Mouse (Mus musculus) intestine, embryonic 15.5 days (tissue): ENCODE results near the gene Chrne. TPM values are rescaled to one million over a fixed set of nuclear protein-coding genes. Genes with fewer than 3 reads are reported as not detected.

Experiments used
- ATAC-seq: fragments of 200-750 bp; cut with Nextera tagmentation; 2 replicates; pipeline ENCODE4 v1.8.0; 2017; ENCODE audit warnings: moderate TSS enrichment, moderate library complexity
- H3K27ac ChIP-seq: fragments of 300-500 bp; sonication (generic); 2 replicates; pipeline ENCODE4 v1.5.1; 2015; ENCODE audit warnings: mild to moderate bottlenecking, inconsistent platforms
- H3K27me3 ChIP-seq: fragments of 300-500 bp; sonication (generic); replicated peaks from 2 replicates; pipeline ENCODE4 v1.6.1; 2015; ENCODE audit warnings: inconsistent platforms
- H3K36me3 ChIP-seq: fragments of 300-500 bp; sonication (generic); 2 replicates; pipeline ENCODE4 v1.6.1; 2015; ENCODE audit warnings: inconsistent platforms
- H3K4me1 ChIP-seq: fragments of 300-500 bp; sonication (generic); replicated peaks from 2 replicates; pipeline ENCODE4 v1.6.1; 2015; ENCODE audit warnings: inconsistent platforms
- H3K4me2 ChIP-seq: fragments of 300-500 bp; sonication (generic); replicated peaks from 2 replicates; pipeline ENCODE4 v1.6.1; 2015; ENCODE audit warnings: mild to moderate bottlenecking, inconsistent platforms
- H3K4me3 ChIP-seq: fragments of 300-500 bp; sonication (generic); replicated peaks from 2 replicates; pipeline ENCODE4 v1.5.1; 2015; ENCODE audit warnings: inconsistent platforms
- H3K9ac ChIP-seq: fragments of 300-500 bp; sonication (generic); 2 replicates; pipeline ENCODE4 v1.6.1; 2015; ENCODE audit warnings: inconsistent platforms
- H3K9me3 ChIP-seq: fragments of 300-500 bp; sonication (generic); 2 replicates; pipeline ENCODE4 v1.6.1; 2016; ENCODE audit warnings: inconsistent platforms
- WGBS: fragments of 180-500 bp; shearing (Covaris S2); methylation state at CpG from one replicate; pipeline ENCODE4 v1.1.7; 2015; 5-methylcytosine and 5-hydroxymethylcytosine counted together
- polyA plus RNA-seq: library from polyadenylated mRNA; unstranded; fragments of >200 nt; fragmentation: Nextera tagmentation; extraction: Ambion mirVana; gene quantifications from 2 replicates; pipeline ENCODE4 v1.2.1, GENCODE M21; 2015

Gene Chrne
- not detected in 2 replicates for polyA plus RNA-seq

DNA sequence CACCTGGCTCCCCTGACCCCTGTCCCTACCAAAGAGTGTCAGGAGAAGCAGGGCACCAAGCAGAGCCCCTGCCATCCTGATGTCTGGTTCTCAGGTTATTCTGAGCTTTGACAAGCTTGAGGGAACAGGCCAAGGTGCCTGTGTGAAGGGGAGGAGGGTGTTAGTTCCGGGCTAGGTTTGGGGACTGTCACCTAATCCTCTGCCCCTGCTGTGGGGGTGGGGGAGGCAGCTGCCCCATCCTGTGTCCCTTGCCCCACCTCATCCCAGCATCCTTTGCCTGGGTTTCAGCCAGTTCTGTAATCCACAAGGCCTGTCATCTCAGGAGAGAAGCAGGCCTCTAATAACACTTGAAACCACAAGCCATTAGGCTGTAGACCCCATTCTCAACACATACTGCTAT, at the start of gene Chrne:
Gene Chrne (minus strand): TSS at position 116 of the 400 bp plus-strand sequence.
- no peak for ATAC-seq
- no peaks in the 10 kb centered on the region for H3K9me3 ChIP-seq
- no peak within 1 kb of the TSS for H3K27ac ChIP-seq
- no peak within 1 kb of the TSS for H3K4me2 ChIP-seq
- H3K4me1 ChIP-seq: peaks cover 25% of the 10 kb centered on the region
- H3K9ac ChIP-seq: no peak within 1 kb of the TSS
- no peaks in the 10 kb centered on the region for H3K27me3 ChIP-seq
- 48% methylated on average over 1 of the region's 1 CpGs for WGBS
- H3K4me3 ChIP-seq: no peak within 1 kb of the TSS
- no peaks in the 10 kb centered on the region for H3K36me3 ChIP-seq

DNA sequence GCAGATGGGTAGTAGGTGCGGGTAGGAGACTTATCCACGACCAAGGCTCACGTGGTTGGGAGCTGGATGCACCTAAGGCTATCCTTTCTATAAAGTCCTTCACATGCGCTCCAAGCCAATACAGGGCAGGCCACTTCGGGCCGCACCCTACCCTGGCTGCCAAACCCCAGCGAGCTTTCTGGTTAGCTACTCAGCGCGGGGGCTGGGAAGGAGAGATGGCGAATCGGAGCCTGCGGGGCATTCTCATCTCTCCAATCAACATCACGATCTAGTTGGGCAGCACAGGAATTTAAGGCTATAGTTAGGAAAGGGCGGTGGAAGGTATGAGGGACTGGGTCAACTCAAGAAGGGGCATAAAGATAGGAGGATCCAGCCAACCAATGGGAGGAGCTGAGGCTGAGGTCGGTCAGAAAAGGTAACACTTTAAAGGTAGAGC, 49.3 kb upstream of the Chrne start:
- WGBS: under 1% methylated on average over 15 of the region's 15 CpGs

DNA sequence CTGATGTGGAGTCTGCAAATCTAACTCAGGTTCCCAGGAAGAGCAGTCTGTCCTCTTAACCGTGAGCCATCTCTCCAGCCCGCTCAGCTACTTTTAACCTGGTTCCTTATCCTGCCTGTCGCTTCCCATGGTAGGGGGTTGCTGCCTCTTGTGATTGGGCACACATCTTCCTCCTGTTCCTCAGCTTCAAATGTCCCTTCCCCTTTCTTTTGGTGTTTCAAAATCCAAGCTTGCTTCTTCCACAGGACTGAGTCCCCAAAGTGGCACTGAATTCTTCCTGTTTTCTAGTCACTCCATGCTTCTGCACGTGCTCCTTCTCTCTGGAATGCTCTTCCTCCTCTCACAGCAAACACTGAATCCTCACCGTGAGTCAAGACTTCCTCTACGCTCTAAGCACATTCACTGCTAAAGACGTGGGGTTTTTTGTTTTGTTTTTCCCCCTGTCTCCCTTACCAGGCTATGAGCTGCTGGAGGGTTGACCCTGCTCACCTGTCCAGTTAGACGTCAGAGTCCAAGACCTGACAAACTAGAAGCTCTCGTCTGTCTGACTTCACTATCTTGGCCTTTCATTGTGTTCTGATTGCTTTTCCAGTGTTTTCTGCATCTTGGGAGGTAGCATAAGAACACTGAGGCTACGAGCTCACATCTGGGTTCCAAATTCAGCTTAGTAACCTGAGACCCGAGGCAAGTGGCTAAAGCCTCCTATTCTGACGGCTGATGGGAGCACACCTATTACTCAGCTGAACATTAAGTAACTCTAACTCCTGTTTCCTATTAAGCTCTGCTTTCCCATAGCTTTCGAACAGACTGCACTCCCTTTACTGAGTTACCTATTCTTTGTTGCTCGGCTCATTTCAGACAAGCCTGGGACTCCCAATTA, 48.5 kb upstream of the Chrne start:
- H3K9me3 ChIP-seq: no peaks in the 10 kb centered on the region
- WGBS: 64% methylated on average over 14 of the region's 14 CpGs
- peaks cover 23% of the 10 kb centered on the region for H3K36me3 ChIP-seq
- peak overlapping the region; percentile 65 for H3K4me3 ChIP-seq
- H3K9ac ChIP-seq: peak overlapping the region; percentile 49
- peaks cover 17% of the 10 kb centered on the region for H3K4me1 ChIP-seq
- peak overlapping the region; percentile 80 for H3K4me2 ChIP-seq
- no peaks in the 10 kb centered on the region for H3K27me3 ChIP-seq
- H3K27ac ChIP-seq: peak overlapping the region; percentile 93; the same call in 1 of the 2 replicates
- no peak for ATAC-seq

More for the DNA sequence above, 49.3 kb upstream of the Chrne start:
- Histone ChIP-seq H3K36me3 (peaks cover 16% of the 10 kb centered on the region), H3K9ac (peak overlapping the region; percentile 49), H3K9me3 (no peaks in the 10 kb centered on the region), H3K27ac (peak overlapping the region; percentile 93), H3K4me3 (peak overlapping the region; percentile 65), H3K4me2 (peak overlapping the region; percentile 80), H3K27me3 (no peaks in the 10 kb centered on the region), H3K4me1 (peaks cover 17% of the 10 kb centered on the region)
- peak; percentile 73 for ATAC-seq

GRCm38 (mm10) chr11:70666687-70667086, 47.7 kb upstream of the Chrne start:
- Histone ChIP-seq H3K27me3 (no peaks in the 10 kb centered on the region), H3K9ac (no peak overlapping the region), H3K36me3 (peaks cover 25% of the 10 kb centered on the region), H3K4me3 (no peak overlapping the region), H3K9me3 (no peaks in the 10 kb centered on the region), H3K27ac (no peak overlapping the region), H3K4me2 (no peak overlapping the region), H3K4me1 (peaks cover 17% of the 10 kb centered on the region)
- WGBS: 94% methylated on average over 8 of the region's 8 CpGs
- no peak for ATAC-seq

DNA sequence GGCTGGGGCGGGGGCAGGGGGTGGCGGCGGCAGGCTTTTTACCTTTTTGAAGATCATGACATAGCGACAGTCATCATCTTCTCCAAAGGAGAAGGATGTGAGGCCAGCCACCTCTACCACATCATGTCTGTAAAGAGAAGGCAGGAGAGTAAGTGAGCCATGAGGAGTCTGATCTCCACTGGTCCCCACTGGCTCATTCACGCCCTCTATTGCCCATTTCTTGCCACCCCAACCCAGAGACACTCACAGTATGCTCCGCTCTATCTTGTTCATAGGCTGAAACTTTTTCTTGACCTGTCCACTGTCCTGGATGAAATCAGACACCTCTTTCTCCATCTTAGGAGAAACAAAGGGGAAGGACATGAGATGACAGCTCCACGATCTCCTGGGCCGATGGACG, 45.7 kb upstream of the Chrne start:
- H3K4me3 ChIP-seq: no peak overlapping the region
- no peaks in the 10 kb centered on the region for H3K9me3 ChIP-seq
- H3K4me2 ChIP-seq: no peak overlapping the region
- H3K27ac ChIP-seq: no peak overlapping the region
- peaks cover 31% of the 10 kb centered on the region for H3K36me3 ChIP-seq
- no peak overlapping the region for H3K9ac ChIP-seq
- WGBS: 94% methylated on average over 9 of the region's 9 CpGs
- no peaks in the 10 kb centered on the region for H3K27me3 ChIP-seq
- peaks cover 10% of the 10 kb centered on the region for H3K4me1 ChIP-seq
- no peak for ATAC-seq

GRCm38 (mm10) chr11:70663957-70664356, 44.9 kb upstream of the Chrne start:
- H3K4me2 ChIP-seq: no peak overlapping the region
- H3K36me3 ChIP-seq: peaks cover 31% of the 10 kb centered on the region
- H3K4me3 ChIP-seq: no peak overlapping the region
- H3K27ac ChIP-seq: no peak overlapping the region
- H3K9ac ChIP-seq: no peak overlapping the region
- no peaks in the 10 kb centered on the region for H3K9me3 ChIP-seq
- 85% methylated on average over 6 of the region's 6 CpGs for WGBS
- H3K4me1 ChIP-seq: peaks cover 10% of the 10 kb centered on the region
- no peaks in the 10 kb centered on the region for H3K27me3 ChIP-seq
- no peak for ATAC-seq

DNA sequence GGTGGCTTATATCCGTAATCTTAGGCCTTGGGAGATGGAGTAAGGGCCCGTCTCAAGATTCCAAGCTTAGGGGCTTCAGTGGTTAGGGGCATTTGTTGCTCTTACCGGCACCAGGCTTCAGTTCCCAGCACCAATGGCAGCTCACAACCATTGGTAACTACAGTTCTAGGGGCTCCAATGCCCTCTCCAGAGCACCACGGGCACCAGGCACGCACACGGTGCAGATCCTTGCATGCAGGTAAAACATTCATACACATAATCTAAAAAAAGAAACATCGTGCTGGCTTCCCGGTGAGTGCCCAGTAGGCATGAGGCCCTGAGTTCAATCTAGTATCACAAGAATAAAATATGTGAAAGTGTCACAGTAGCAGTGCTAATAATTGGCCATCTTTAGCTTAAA, 44.1 kb upstream of the Chrne start:
- ATAC-seq: no peak
- WGBS: 92% methylated on average over 8 of the region's 8 CpGs

DNA sequence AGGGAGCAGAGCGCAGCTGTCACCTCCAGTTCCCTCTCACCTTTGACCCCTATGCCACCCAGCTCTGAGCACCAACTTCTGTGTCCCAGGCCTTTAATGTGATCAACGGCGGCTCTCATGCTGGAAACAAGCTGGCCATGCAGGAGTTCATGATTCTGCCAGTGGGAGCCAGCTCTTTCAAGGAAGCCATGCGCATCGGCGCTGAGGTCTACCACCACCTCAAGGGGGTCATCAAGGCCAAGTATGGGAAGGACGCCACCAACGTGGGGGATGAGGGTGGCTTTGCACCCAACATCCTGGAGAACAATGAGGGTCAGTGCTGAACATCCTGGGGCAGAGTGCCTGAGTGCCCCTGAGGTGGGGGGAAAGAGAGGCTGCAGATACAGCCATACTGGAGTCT, 41.6 kb upstream of the Chrne start:
- peaks cover 26% of the 10 kb centered on the region for H3K36me3 ChIP-seq
- H3K27ac ChIP-seq: no peak overlapping the region
- no peaks in the 10 kb centered on the region for H3K27me3 ChIP-seq
- 85% methylated on average over 8 of the region's 8 CpGs for WGBS
- no peak overlapping the region for H3K4me3 ChIP-seq
- H3K4me2 ChIP-seq: no peak overlapping the region
- H3K9ac ChIP-seq: no peak overlapping the region
- no peaks in the 10 kb centered on the region for H3K9me3 ChIP-seq
- ATAC-seq: no peak
- H3K4me1 ChIP-seq: peaks cover 29% of the 10 kb centered on the region

More for the DNA sequence above, 44.1 kb upstream of the Chrne start:
- H3K36me3 ChIP-seq: peaks cover 31% of the 10 kb centered on the region
- no peaks in the 10 kb centered on the region for H3K27me3 ChIP-seq
- H3K4me2 ChIP-seq: no peak overlapping the region
- peaks cover 16% of the 10 kb centered on the region for H3K4me1 ChIP-seq
- no peak overlapping the region for H3K27ac ChIP-seq
- H3K9ac ChIP-seq: no peak overlapping the region
- no peaks in the 10 kb centered on the region for H3K9me3 ChIP-seq
- H3K4me3 ChIP-seq: no peak overlapping the region

DNA sequence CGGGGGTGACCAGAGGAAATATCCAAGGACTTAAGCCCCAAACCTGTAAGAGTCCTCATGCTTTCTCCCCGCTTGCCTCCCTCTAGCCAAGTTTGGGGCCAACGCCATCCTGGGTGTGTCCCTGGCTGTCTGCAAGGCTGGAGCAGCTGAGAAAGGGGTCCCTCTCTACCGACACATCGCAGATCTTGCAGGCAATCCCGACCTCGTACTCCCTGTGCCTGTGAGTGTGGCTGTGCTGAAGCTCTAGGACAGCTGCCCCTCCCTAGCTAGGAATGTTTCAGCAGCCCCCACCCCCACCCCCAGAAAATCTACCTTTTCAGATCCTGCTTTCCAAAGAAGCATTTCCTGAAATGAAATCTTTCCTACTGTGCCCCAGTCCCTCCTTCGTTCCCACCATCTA, 39.9 kb upstream of the Chrne start:
- Histone ChIP-seq H3K4me1 (peaks cover 31% of the 10 kb centered on the region), H3K36me3 (peaks cover 17% of the 10 kb centered on the region), H3K9me3 (no peaks in the 10 kb centered on the region), H3K27ac (0 out of 2 replicates have a peak overlapping the region, but pooled peaks have one; percentile 15), H3K27me3 (no peaks in the 10 kb centered on the region), H3K4me2 (no peak overlapping the region), H3K9ac (no peak overlapping the region), H3K4me3 (no peak overlapping the region)
- WGBS: 61% methylated on average over 8 of the region's 8 CpGs
- ATAC-seq: no peak

DNA sequence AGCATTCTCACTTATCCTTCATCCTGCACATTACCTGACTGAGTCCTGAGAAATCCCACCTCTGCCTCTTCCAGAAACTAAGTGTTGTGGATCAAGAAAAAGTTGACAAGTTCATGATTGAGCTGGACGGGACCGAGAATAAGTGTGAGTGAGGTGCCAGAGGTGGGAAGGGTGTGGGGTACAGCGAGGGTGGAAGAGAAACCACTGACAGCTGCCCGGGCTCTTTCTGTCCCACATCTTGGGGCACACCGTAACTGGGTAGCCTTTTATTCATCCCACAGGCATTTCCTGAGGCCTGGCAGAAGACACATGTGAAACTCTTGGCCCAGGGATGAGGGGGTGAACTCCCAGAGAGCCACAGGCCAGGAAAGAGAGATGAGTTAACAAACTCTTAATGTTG, 39.5 kb upstream of the Chrne start:
- Histone ChIP-seq H3K4me2 (no peak overlapping the region), H3K9ac (no peak overlapping the region), H3K27ac (no peak overlapping the region), H3K4me3 (no peak overlapping the region), H3K9me3 (no peaks in the 10 kb centered on the region), H3K4me1 (peaks cover 31% of the 10 kb centered on the region), H3K27me3 (no peaks in the 10 kb centered on the region), H3K36me3 (peaks cover 16% of the 10 kb centered on the region)
- no peak for ATAC-seq
- 82% methylated on average over 5 of the region's 5 CpGs for WGBS

DNA sequence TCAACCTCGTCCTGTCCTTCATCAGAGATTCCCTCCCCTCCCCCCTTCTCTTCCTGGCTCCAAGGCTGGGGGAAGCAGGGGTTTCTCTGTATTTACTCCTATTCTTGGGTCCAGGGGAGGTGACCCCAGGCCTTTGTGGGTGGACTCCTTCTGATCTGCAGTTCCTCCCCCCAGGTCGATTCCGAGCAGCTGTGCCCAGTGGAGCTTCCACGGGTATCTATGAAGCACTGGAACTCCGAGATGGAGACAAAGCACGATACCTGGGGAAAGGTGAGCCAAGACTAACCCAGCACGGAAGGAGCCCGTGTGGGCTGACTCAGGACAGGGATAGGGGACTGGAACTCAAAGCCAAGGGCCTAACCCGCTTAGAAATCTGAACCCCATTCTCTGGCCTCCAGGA, 39.0 kb upstream of the Chrne start:
- Histone ChIP-seq H3K27ac (no peak overlapping the region), H3K4me1 (peaks cover 31% of the 10 kb centered on the region), H3K9ac (peak overlapping the region; percentile 18; the same call in 1 of the 2 replicates), H3K36me3 (peaks cover 13% of the 10 kb centered on the region), H3K9me3 (no peaks in the 10 kb centered on the region), H3K27me3 (no peaks in the 10 kb centered on the region), H3K4me2 (0 out of 2 replicates have a peak overlapping the region, but pooled peaks have one; percentile 10), H3K4me3 (no peak overlapping the region)
- WGBS: 60% methylated on average over 9 of the region's 9 CpGs
- ATAC-seq: no peak

GRCm38 (mm10) chr11:70657573-70657972, 38.6 kb upstream of the Chrne start:
- H3K27me3 ChIP-seq: no peaks in the 10 kb centered on the region
- H3K4me1 ChIP-seq: peaks cover 32% of the 10 kb centered on the region
- H3K9ac ChIP-seq: 0 out of 2 replicates have a peak overlapping the region, but pooled peaks have one; percentile 18
- H3K9me3 ChIP-seq: no peaks in the 10 kb centered on the region
- no peak for ATAC-seq
- H3K27ac ChIP-seq: no peak overlapping the region
- 43% methylated on average over 6 of the region's 6 CpGs for WGBS
- 0 out of 2 replicates have a peak overlapping the region, but pooled peaks have one; percentile 10 for H3K4me2 ChIP-seq
- H3K4me3 ChIP-seq: no peak overlapping the region
- H3K36me3 ChIP-seq: peaks cover 12% of the 10 kb centered on the region
